Comparison of ENCODE assay signal across 15 mouse cellular contexts in the genomic region with DNA sequence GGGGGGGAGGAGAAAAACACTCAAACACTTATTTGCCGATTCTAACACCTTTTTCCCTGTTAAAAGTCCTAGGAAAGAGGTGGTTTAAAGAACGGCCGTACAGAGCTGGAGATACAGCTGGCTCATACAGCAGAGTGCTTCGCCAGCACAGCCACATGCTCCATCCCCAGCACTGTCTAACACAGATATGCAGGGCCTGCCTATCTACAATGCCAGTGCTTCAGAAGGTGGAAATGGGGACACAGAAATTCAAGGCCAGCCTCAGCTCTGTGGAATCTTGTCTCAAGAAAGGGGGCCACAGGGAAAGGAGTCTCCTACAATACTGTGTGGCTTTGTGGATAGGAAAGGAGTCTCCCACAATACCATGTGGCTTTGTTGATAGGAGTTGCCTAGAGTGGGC. TPM values are rescaled to one million over a fixed set of nuclear protein-coding genes. Genes with fewer than 3 reads are reported as not detected.
DNase-seq lines count a peak whose midpoint lies in the region; ATAC-seq and TF ChIP-seq lines count a peak whose summit lies in the region.
"Had no signal": no experiment of that assay in that cellular context is flagged by ENCODE, and none has a peak within 500 bp of the region (broad histone marks: within the 10 kb centered on the region; RNA-seq: fewer than 3 reads in every experiment).

No protein-coding gene starts in this region.

- DNase-seq in embryonic facial prominence, embryonic 10.5 days (ENCODE audit: low spot score) = no peak
- no peak for DNase-seq in heart, postnatal 0 days (ENCODE audit: low spot score)
- no peak for DNase-seq in heart, adult 8-10 months (ENCODE audit: low spot score)
- no peak for DNase-seq in embryo, embryonic 10 days (ENCODE audit: low spot score)
- DNase-seq in lung, adult 18-20 months = no peak
- DNase-seq: adrenal gland, adult 8-10 months; kidney, adult 2 months; retina, postnatal 1 day; thymus, adult 2 months had no signal

- H3K9ac ChIP-seq in embryonic facial prominence, embryonic 12.5 days = no peak overlapping the region
- H3K9ac ChIP-seq in heart, postnatal 0 days (replicated peaks; ENCODE audit: low read depth, low read length) = no peak overlapping the region
- no peak overlapping the region for H3K9ac ChIP-seq in liver, embryonic 15.5 days
- H3K9ac ChIP-seq: midbrain, embryonic 12.5 days; neural tube, embryonic 12.5 days had no signal

- no peak overlapping the region for H3K4me3 ChIP-seq in embryonic facial prominence, embryonic 12.5 days
- no peak overlapping the region for H3K4me3 ChIP-seq in embryonic facial prominence, embryonic 10.5 days
- no peak overlapping the region for H3K4me3 ChIP-seq in heart, postnatal 0 days (ENCODE audit: low read depth, low read length)
- H3K4me3 ChIP-seq in liver, embryonic 15.5 days (replicated peaks) = no peak overlapping the region
- H3K4me3 ChIP-seq: midbrain, embryonic 12.5 days; neural tube, embryonic 12.5 days had no signal

- no peak for ATAC-seq in embryonic facial prominence, embryonic 12.5 days (ENCODE audit: insufficient number of reproducible peaks, insufficient read depth, low FRiP score, low TSS enrichment)
- peak; percentile 33; the same call in 1 of the 2 replicates for ATAC-seq in heart, postnatal 0 days (ENCODE audit: insufficient read depth, low read depth)
- ATAC-seq in common myeloid progenitor, adult 5-6 weeks (replicated peaks; ENCODE audit: low read depth, poor library complexity, severe bottlenecking) = 0 out of 2 replicates have a peak, but pooled peaks have one; percentile 4
- ATAC-seq in liver, embryonic 15.5 days (ENCODE audit: insufficient read depth) = peak; percentile 47; the same call in 1 of the 2 replicates

- H3K27ac ChIP-seq in embryonic facial prominence, embryonic 12.5 days = 0 out of 2 replicates have a peak overlapping the region, but pooled peaks have one; percentile 38
- H3K27ac ChIP-seq in embryonic facial prominence, embryonic 10.5 days (replicated peaks) = no peak overlapping the region
- peak overlapping the region; percentile 63 for H3K27ac ChIP-seq in heart, postnatal 0 days (ENCODE audit: low read depth)
- no peak overlapping the region for H3K27ac ChIP-seq in liver, embryonic 15.5 days (replicated peaks)
- H3K27ac ChIP-seq: midbrain, embryonic 12.5 days; neural tube, embryonic 12.5 days had no signal

- WGBS in embryonic facial prominence, embryonic 12.5 days = 88% methylated on average over 4 of the region's 4 CpGs
- WGBS in embryonic facial prominence, embryonic 10.5 days = 87% methylated on average over 4 of the region's 4 CpGs
- 34% methylated on average over 4 of the region's 4 CpGs for WGBS in heart, postnatal 0 days
- 46% methylated on average over 4 of the region's 4 CpGs for WGBS in liver, embryonic 15.5 days (ENCODE audit: insufficient replicate concordance)

- no peak for TF ChIP-seq CTCF in heart, postnatal 0 days (IDR thresholded peaks at IDR 0.05; ENCODE audit: low read depth)

- no peaks in the 10 kb centered on the region for H3K9me3 ChIP-seq in embryonic facial prominence, embryonic 12.5 days
- H3K9me3 ChIP-seq in embryonic facial prominence, embryonic 10.5 days = no peaks in the 10 kb centered on the region
- no peaks in the 10 kb centered on the region for H3K9me3 ChIP-seq in heart, postnatal 0 days (replicated peaks; ENCODE audit: control insufficient read depth, low read length)
- no peaks in the 10 kb centered on the region for H3K9me3 ChIP-seq in liver, embryonic 15.5 days (replicated peaks)
- H3K9me3 ChIP-seq: midbrain, embryonic 12.5 days; neural tube, embryonic 12.5 days had no signal

- no peaks in the 10 kb centered on the region for H3K27me3 ChIP-seq in embryonic facial prominence, embryonic 12.5 days
- H3K27me3 ChIP-seq in embryonic facial prominence, embryonic 10.5 days (replicated peaks; ENCODE audit: low read depth, poor library complexity, severe bottlenecking) = no peaks in the 10 kb centered on the region
- no peaks in the 10 kb centered on the region for H3K27me3 ChIP-seq in heart, postnatal 0 days (ENCODE audit: control insufficient read depth, insufficient read depth, low read length)
- H3K27me3 ChIP-seq in liver, embryonic 15.5 days = no peaks in the 10 kb centered on the region
- H3K27me3 ChIP-seq: midbrain, embryonic 12.5 days; neural tube, embryonic 12.5 days had no signal

- H3K4me2 ChIP-seq in embryonic facial prominence, embryonic 12.5 days (replicated peaks) = no peak overlapping the region
- H3K4me2 ChIP-seq in heart, postnatal 0 days (ENCODE audit: low read depth, low read length) = no peak overlapping the region
- no peak overlapping the region for H3K4me2 ChIP-seq in liver, embryonic 15.5 days
- H3K4me2 ChIP-seq: midbrain, embryonic 12.5 days; neural tube, embryonic 12.5 days had no signal

- peaks cover 4% of the 10 kb centered on the region for H3K4me1 ChIP-seq in embryonic facial prominence, embryonic 12.5 days
- H3K4me1 ChIP-seq in embryonic facial prominence, embryonic 10.5 days = peaks cover 4% of the 10 kb centered on the region
- peaks cover 31% of the 10 kb centered on the region for H3K4me1 ChIP-seq in heart, postnatal 0 days (ENCODE audit: control insufficient read depth, insufficient read depth)
- H3K4me1 ChIP-seq in liver, embryonic 15.5 days (replicated peaks) = peaks cover 27% of the 10 kb centered on the region; the same call in 1 of the 2 replicates
- H3K4me1 ChIP-seq: midbrain, embryonic 12.5 days; neural tube, embryonic 12.5 days had no signal

- H3K36me3 ChIP-seq in embryonic facial prominence, embryonic 12.5 days = peaks cover 71% of the 10 kb centered on the region
- H3K36me3 ChIP-seq in embryonic facial prominence, embryonic 10.5 days (replicated peaks) = peaks cover 98% of the 10 kb centered on the region
- H3K36me3 ChIP-seq in heart, postnatal 0 days (replicated peaks; ENCODE audit: control insufficient read depth, insufficient read depth, low read length) = peaks cover 88% of the 10 kb centered on the region
- H3K36me3 ChIP-seq in liver, embryonic 15.5 days (replicated peaks) = peaks cover 52% of the 10 kb centered on the region

- TF ChIP-seq EP300 in heart, postnatal 0 days (IDR thresholded peaks at IDR 0.05; ENCODE audit: low read depth) = no peak

RNA-seq across cellular contexts. Expression of gene Slc22a1, which starts 41.8 kb away (rescaled TPM):
- polyA plus RNA-seq in embryonic facial prominence, embryonic 12.5 days (2016; fragmentation: Nextera tagmentation; extraction: Ambion mirVana) = 0.08 and 0.42 TPM in 2 replicates
- not detected in 2 replicates for polyA plus RNA-seq in embryonic facial prominence, embryonic 10.5 days (2016; fragmentation: Nextera tagmentation; extraction: Ambion mirVana)
- total RNA-seq in heart, postnatal 0 days (2014; rRNA removed; ENCODE audit: low replicate concordance) = not detected in 2 replicates
- 33.5 and 42.8 TPM in 2 replicates for polyA plus RNA-seq in heart, postnatal 0 days (2015; fragmentation: Nextera tagmentation; extraction: Ambion mirVana)
- 10 to 100 TPM in 3 of 4 experiments, 1 to 10 TPM in 1; 9.5 to 26.9 (median 14.3) TPM for total RNA-seq in heart, adult 8-10 months (2022)
- not detected in 2 replicates for total RNA-seq in common myeloid progenitor, adult 5-6 weeks (2017)
- 0.05 TPM in 1 of 2 replicates, not detected in the other for polyA plus RNA-seq in liver, embryonic 15.5 days (2015; fragmentation: Nextera tagmentation; extraction: Ambion mirVana)
- total RNA-seq: hematopoietic stem cell, adult 5-6 weeks had no signal
- polyA plus RNA-seq: midbrain, embryonic 12.5 days; neural tube, embryonic 12.5 days had no signal

RNA-seq across cellular contexts. Expression of gene Igf2r, which starts 52.0 kb away (rescaled TPM):
- polyA plus RNA-seq in embryonic facial prominence, embryonic 12.5 days (2016; fragmentation: Nextera tagmentation; extraction: Ambion mirVana) = 37.1 and 38.1 TPM in 2 replicates
- polyA plus RNA-seq in embryonic facial prominence, embryonic 10.5 days (2016; fragmentation: Nextera tagmentation; extraction: Ambion mirVana) = 25.9 and 27.2 TPM in 2 replicates
- 424 and 484 TPM in 2 replicates for total RNA-seq in heart, postnatal 0 days (2014; rRNA removed; ENCODE audit: low replicate concordance)
- polyA plus RNA-seq in heart, postnatal 0 days (2015; fragmentation: Nextera tagmentation; extraction: Ambion mirVana) = 52.2 and 59.9 TPM in 2 replicates
- 100 to 1,000 TPM; 103 to 124 (median 118) TPM for total RNA-seq in heart, adult 8-10 months (2022)
- total RNA-seq in common myeloid progenitor, adult 5-6 weeks (2017) = 5.8 and 7.3 TPM in 2 replicates
- 13.0 and 15.6 TPM in 2 replicates for polyA plus RNA-seq in liver, embryonic 15.5 days (2015; fragmentation: Nextera tagmentation; extraction: Ambion mirVana)

Comparison
In these comparisons a context has a peak if more than half of its experiments do, and no peak if none do; other contexts are left out.
1. H3K27ac ChIP-seq: peak in embryonic facial prominence, embryonic 12.5 days (single experiment) and heart, postnatal 0 days (single experiment); none in embryonic facial prominence, embryonic 10.5 days (single experiment) and liver, embryonic 15.5 days (single experiment).
2. RNA of gene Slc22a1, which starts 41.8 kb away (polyA plus RNA-seq): 33.5 to 42.8 TPM in heart, postnatal 0 days; 0.08 to 0.42 TPM in embryonic facial prominence, embryonic 12.5 days, 0.05 TPM in liver, embryonic 15.5 days and not detected in embryonic facial prominence, embryonic 10.5 days; every median in the first group is over 10 times any median in the second.